Mouse (Mus musculus) megakaryocyte, embryonic 14.5 days (primary cell): ENCODE measurements around the gene Asgr1. TPM values are rescaled to one million over a fixed set of nuclear protein-coding genes. Genes with fewer than 3 reads are reported as not detected.
A peak's percentile ranks its signal among the peaks of the same experiment; 100 is the strongest.

Source experiments
- H3K27me3 ChIP-seq: replicated peaks from 2 replicates; pipeline ENCODE3; 2012; ENCODE audit warnings: inconsistent platforms
- H3K36me3 ChIP-seq: replicated peaks from 2 replicates; pipeline ENCODE3; 2012; ENCODE audit warnings: low read length, inconsistent platforms, mixed read lengths
- H3K4me1 ChIP-seq: 2 replicates; pipeline ENCODE4 v1.6.1; 2012; ENCODE audit warnings: inconsistent platforms
- H3K4me3 ChIP-seq: replicated peaks from 2 replicates; pipeline ENCODE3; 2012; ENCODE audit warnings: moderate library complexity, mild to moderate bottlenecking, inconsistent platforms
- H3K9me3 ChIP-seq: 2 replicates; pipeline ENCODE4 v1.6.1; 2012; ENCODE audit warnings: inconsistent platforms
- FLI1 ChIP-seq: IDR thresholded peaks from 2 replicates; pipeline ENCODE4 v1.6.1; 2012; ENCODE audit warnings: low read length, inconsistent platforms, mixed read lengths
- GATA1 ChIP-seq: IDR thresholded peaks from 3 replicates; pipeline ENCODE4 v1.6.1; 2012; ENCODE audit warnings: mixed read lengths, low read length, inconsistent platforms, borderline replicate concordance
- polyA plus RNA-seq: library from polyadenylated mRNA; stranded (reverse); fragments of >175 nt; gene quantifications from 2 replicates; pipeline ENCODE4 v1.2.3, GENCODE M21; 2012; ENCODE audit warnings: low replicate concordance; ENCODE audit not compliant: insufficient read depth

Gene Asgr1
- polyA plus RNA-seq, 1 experiment, result 0.36 TPM

- H3K4me3 ChIP-seq, result peak within 1 kb of the TSS; percentile 92
- peaks cover 82% of the 10 kb centered on the region for H3K4me1 ChIP-seq
- H3K9me3 ChIP-seq, result no peaks in the 10 kb centered on the region
- no peaks in the 10 kb centered on the region for H3K27me3 ChIP-seq
- peaks cover 26% of the 10 kb centered on the region for H3K36me3 ChIP-seq
- TF ChIP-seq GATA1, result no peak
- TF ChIP-seq FLI1, result no peak
These were observed 37.2 kb upstream of the Asgr1 start, which contains the start of gene Dlg4 for GRCm38 (mm10) chr11:70016669-70017068. Gene Dlg4 (plus strand): TSS chr11:70016942.

GRCm38 (mm10) chr11:70017199-70017767 is 36.6 kb upstream of the Asgr1 start:
- TF ChIP-seq GATA1, result no peak
- Histone ChIP-seq H3K9me3 (no peaks in the 10 kb centered on the region), H3K27me3 (no peaks in the 10 kb centered on the region), H3K4me3 (peak overlapping the region; percentile 92), H3K4me1 (peaks cover 89% of the 10 kb centered on the region), H3K36me3 (peaks cover 20% of the 10 kb centered on the region)

DNA sequence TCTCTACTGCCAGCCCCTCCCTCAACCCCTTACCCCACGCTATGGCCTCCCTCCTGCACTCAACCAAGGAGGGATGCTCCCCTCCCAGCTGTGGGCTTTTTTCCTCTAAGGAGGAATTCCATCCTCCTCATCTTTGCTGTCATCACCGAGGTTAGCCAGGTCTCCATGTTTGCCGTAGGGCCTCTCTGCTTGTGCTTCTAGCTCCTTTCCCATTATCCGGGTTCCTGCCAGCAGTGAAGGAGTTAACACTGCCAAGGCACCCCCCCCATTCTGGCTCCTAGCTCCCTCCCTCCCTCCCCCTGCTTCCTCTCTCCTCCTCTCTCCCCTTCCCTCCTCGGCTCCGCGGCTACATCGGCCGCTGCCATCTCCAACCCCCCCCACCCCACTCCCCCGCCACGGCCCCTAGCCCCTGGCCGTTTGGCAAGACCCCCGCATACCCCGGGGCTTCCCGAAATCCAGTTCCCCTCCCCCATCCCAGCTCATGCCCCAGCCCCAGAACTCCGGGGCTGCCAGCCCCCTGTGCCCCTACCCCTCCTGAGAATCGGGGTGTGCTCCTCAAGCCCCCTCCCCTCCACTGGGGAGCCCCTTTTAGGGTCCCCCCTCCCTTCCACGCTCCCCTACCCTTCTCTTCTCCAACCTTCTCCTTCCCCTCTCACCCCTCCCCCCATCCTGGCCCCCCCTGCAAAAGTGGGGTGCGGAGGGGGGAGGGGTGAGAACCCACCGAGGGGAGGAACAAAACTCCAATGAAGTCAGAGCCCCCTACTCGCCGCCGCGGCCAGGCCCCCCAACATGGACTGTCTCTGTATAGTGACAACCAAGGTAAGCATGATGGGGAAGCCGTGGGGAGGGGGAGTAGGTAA is 35.5 kb upstream of the Asgr1 start:
- H3K9me3 ChIP-seq, result no peaks in the 10 kb centered on the region
- no peaks in the 10 kb centered on the region for H3K27me3 ChIP-seq
- peaks cover 9% of the 10 kb centered on the region for H3K36me3 ChIP-seq
- TF ChIP-seq GATA1, result no peak
- no peak for TF ChIP-seq FLI1
- peak overlapping the region; percentile 92 for H3K4me3 ChIP-seq
- peaks cover 88% of the 10 kb centered on the region for H3K4me1 ChIP-seq

DNA sequence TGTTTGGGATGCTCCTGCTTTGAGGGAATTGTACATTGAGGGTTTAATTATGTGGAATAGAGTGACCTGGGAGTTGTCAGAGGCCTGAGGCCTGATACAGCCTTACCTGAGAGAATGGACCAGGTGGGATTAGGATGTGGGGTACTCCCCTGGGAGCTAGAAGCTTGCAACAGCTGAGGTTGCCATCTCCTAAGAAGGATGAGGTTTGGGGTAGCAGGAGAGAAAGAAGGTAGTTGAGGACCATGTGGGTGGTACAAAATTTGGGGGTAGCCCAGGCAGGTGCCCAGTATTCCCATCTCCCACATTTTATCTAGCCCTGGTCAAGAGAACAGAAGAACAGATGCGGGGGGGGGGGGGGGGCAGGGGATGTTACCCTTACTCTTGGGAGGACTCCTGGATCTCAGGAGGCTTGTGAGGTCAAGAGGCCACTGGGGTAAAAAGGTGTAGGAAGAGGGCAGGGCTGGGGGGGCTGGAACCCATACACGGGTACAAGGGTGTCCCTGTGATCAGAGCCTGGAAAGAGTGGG is 34.3 kb upstream of the Asgr1 start:
- Histone ChIP-seq H3K4me3 (peak overlapping the region; percentile 92), H3K27me3 (no peaks in the 10 kb centered on the region), H3K4me1 (peaks cover 83% of the 10 kb centered on the region), H3K9me3 (no peaks in the 10 kb centered on the region), H3K36me3 (no peaks in the 10 kb centered on the region)
- TF ChIP-seq FLI1 (no peak), GATA1 (no peak)

DNA sequence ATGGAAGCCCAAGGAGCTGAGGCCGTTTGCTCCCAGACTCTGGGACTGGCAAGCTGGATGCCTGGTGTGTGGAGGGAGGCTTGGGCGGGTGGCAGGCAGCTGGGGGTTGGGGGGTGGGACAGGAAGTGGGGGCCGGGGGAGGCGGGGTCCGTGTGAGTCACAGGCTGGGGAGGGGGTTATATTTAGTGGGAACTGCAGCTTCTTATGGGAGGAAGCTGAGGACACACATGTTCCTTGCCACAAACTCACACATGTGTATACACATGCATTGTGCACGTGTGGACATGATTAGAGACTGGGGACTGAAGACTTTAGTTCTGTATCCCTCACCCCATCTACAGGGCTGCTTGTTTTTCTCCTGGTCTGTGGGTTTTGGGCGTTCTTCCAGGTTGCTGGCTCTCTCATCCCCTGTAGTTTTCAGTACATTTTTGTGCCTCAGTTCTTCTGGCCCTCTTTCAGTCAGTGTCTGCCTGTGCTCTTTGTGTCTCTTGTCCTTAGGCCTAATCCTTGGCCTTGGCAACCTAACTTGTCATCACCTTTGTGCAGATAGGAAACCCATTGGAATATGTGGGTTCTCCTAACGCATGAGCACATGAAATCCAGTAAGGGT is 33.8 kb upstream of the Asgr1 start:
- TF ChIP-seq GATA1, result no peak
- TF ChIP-seq FLI1, result no peak
- Histone ChIP-seq H3K4me3 (peak overlapping the region; percentile 93), H3K4me1 (peaks cover 78% of the 10 kb centered on the region), H3K36me3 (no peaks in the 10 kb centered on the region), H3K27me3 (no peaks in the 10 kb centered on the region), H3K9me3 (no peaks in the 10 kb centered on the region)

GRCm38 (mm10) chr11:70020731-70021263 is 33.1 kb upstream of the Asgr1 start:
- Histone ChIP-seq H3K36me3 (no peaks in the 10 kb centered on the region), H3K4me1 (peaks cover 71% of the 10 kb centered on the region), H3K27me3 (no peaks in the 10 kb centered on the region), H3K9me3 (no peaks in the 10 kb centered on the region), H3K4me3 (peak overlapping the region; percentile 93)
- TF ChIP-seq GATA1, result no peak
- TF ChIP-seq FLI1, result no peak

GRCm38 (mm10) chr11:70021264-70022132 is 32.4 kb upstream of the Asgr1 start:
- no peaks in the 10 kb centered on the region for H3K9me3 ChIP-seq
- H3K36me3 ChIP-seq, result no peaks in the 10 kb centered on the region
- H3K27me3 ChIP-seq, result no peaks in the 10 kb centered on the region
- TF ChIP-seq FLI1, result no peak
- H3K4me1 ChIP-seq, result peaks cover 73% of the 10 kb centered on the region
- peak overlapping the region; percentile 93 for H3K4me3 ChIP-seq

- H3K27me3 ChIP-seq, result no peaks in the 10 kb centered on the region
- H3K4me1 ChIP-seq, result peaks cover 73% of the 10 kb centered on the region
- H3K36me3 ChIP-seq, result no peaks in the 10 kb centered on the region
These were observed 30.3 kb upstream of the Asgr1 start for GRCm38 (mm10) chr11:70023481-70024150.

GRCm38 (mm10) chr11:70024151-70024514 is 29.8 kb upstream of the Asgr1 start:
- Histone ChIP-seq H3K27me3 (no peaks in the 10 kb centered on the region), H3K4me3 (no peak overlapping the region)

More at GRCm38 (mm10) chr11:70023481-70024150, 30.3 kb upstream of the Asgr1 start:
- H3K4me3 ChIP-seq, result no peak overlapping the region
- TF ChIP-seq GATA1, result no peak
- no peak for TF ChIP-seq FLI1
- H3K9me3 ChIP-seq, result no peaks in the 10 kb centered on the region

More at GRCm38 (mm10) chr11:70024151-70024514, 29.8 kb upstream of the Asgr1 start:
- H3K36me3 ChIP-seq, result no peaks in the 10 kb centered on the region
- TF ChIP-seq FLI1, result no peak
- no peak for TF ChIP-seq GATA1
- H3K9me3 ChIP-seq, result no peaks in the 10 kb centered on the region
- peaks cover 73% of the 10 kb centered on the region for H3K4me1 ChIP-seq
